Mouse (Mus musculus) heart, adult 2 months (tissue): ENCODE results near the gene Serpinb13. TPM values are rescaled to one million over a fixed set of nuclear protein-coding genes. Genes with fewer than 3 reads are reported as not detected.

Experiments used
- DNase-seq, 2 experiments: peaks; one replicate each; pipeline ENCODE4 v3.0.0; 2021
- H3K27ac ChIP-seq: fragments of 200-600 bp; 2 replicates; pipeline ENCODE4 v1.8.1; 2022
- H3K27me3 ChIP-seq: fragments of 200-500 bp; 2 replicates; pipeline ENCODE4 v1.6.1; 2012; ENCODE audit warnings: mild to moderate bottlenecking, low read length, inconsistent platforms, mixed read lengths; ENCODE audit not compliant: control insufficient read depth, insufficient read depth
- H3K36me3 ChIP-seq: fragments of 200-500 bp; 2 replicates; pipeline ENCODE4 v1.6.1; 2012; ENCODE audit warnings: low read length, inconsistent platforms; ENCODE audit not compliant: control insufficient read depth, insufficient read depth
- H3K4me1 ChIP-seq: fragments of 200-500 bp; 2 replicates; pipeline ENCODE4 v1.6.1; 2011; ENCODE audit warnings: low read length; ENCODE audit not compliant: control insufficient read depth, insufficient read depth
- H3K4me3 ChIP-seq: fragments of 200-600 bp; 2 replicates; pipeline ENCODE4 v1.8.1; 2022
- H3K79me2 ChIP-seq: fragments of 200-500 bp; replicated peaks from 2 replicates; pipeline ENCODE4 v1.6.1; 2012; ENCODE audit warnings: mild to moderate bottlenecking, inconsistent platforms, low read length, moderate library complexity, mixed read lengths; ENCODE audit not compliant: control insufficient read depth, insufficient read depth
- H3K9ac ChIP-seq: fragments of 200-500 bp; 2 replicates; pipeline ENCODE4 v1.6.1; 2012; ENCODE audit warnings: low read depth, mild to moderate bottlenecking, control low read depth, inconsistent platforms, low read length, mixed read lengths
- CTCF ChIP-seq: fragments of 200-600 bp; IDR thresholded peaks from 2 replicates; pipeline ENCODE4 v1.8.1; 2022; ENCODE audit warnings: antibody characterized with exemption, mild to moderate bottlenecking, moderate library complexity
- EP300 ChIP-seq: fragments of 200-500 bp; IDR thresholded peaks from 2 replicates; pipeline ENCODE4 v1.6.1; 2011; ENCODE audit warnings: low read depth, low read length, control low read depth; ENCODE audit not compliant: insufficient read depth
- POLR2A ChIP-seq: fragments of 200-500 bp; IDR thresholded peaks from 2 replicates; pipeline ENCODE4 v1.6.1; 2011; ENCODE audit warnings: mild to moderate bottlenecking, low read depth, low read length, control low read depth; ENCODE audit not compliant: insufficient read depth
- WGBS: fragments of 180-500 bp; shearing (Covaris S2); methylation state at CpG from one replicate; pipeline ENCODE4 v1.1.7; 2018; 5-methylcytosine and 5-hydroxymethylcytosine counted together
- intact Hi-C: fragments of 180-260 bp; cut with DNase I; formaldehyde crosslinking; loops from one replicate; pipeline ENCODE4 v1.15.1; 2025
- long read RNA-seq: library from polyadenylated mRNA; stranded (forward); transcript quantifications from one replicate; pipeline ENCODE4 v2.0.0, GENCODE M21; 2021
- polyA plus RNA-seq: library from polyadenylated mRNA; depleted of rRNA; stranded (reverse); fragments of >200 nt; gene quantifications from 2 replicates; pipeline ENCODE4 v1.2.3, GENCODE M21; 2012; rRNA removed
- total RNA-seq, 2 experiments: library from RNA; stranded (reverse); gene quantifications; 2 replicates each; pipeline ENCODE4 v1.2.3; 2021

The Serpinb13 gene
- total RNA-seq: not detected
- polyA plus RNA-seq: not detected in 2 replicates
- long read RNA-seq: 0 reads

DNA sequence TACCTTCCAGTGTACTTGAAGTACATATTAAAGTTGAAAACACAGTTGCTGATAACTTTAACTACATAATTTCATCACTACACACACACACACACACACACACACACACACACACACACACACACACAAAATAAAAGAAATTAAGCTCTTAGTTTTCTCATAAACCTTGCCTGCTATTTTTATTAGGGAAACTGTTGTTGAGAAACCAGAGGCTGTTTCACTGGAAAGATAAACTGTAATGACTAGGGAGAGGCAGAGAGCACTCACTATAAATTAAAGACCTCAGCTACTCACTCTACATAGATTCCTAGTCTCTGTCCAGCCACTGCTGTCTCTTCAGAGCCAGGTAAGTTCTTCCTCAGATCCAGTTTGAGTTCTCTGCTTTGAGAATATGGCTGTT lies at the start of gene Serpinb13:
TSS of gene Serpinb13 (plus strand) at position 301 of the 400 bp plus-strand sequence.
- H3K79me2 ChIP-seq: no peaks in the 10 kb centered on the region
- no peak for TF ChIP-seq POLR2A
- TF ChIP-seq CTCF: no peak
- no peak for TF ChIP-seq EP300
- no peak within 1 kb of the TSS for H3K4me3 ChIP-seq
- no peak within 1 kb of the TSS for H3K27ac ChIP-seq
- no peak for DNase-seq
- H3K9ac ChIP-seq: no peak within 1 kb of the TSS
- intact Hi-C loops: no loop called here
- no peaks in the 10 kb centered on the region for H3K27me3 ChIP-seq
- no peaks in the 10 kb centered on the region for H3K36me3 ChIP-seq
- H3K4me1 ChIP-seq: no peaks in the 10 kb centered on the region

DNA sequence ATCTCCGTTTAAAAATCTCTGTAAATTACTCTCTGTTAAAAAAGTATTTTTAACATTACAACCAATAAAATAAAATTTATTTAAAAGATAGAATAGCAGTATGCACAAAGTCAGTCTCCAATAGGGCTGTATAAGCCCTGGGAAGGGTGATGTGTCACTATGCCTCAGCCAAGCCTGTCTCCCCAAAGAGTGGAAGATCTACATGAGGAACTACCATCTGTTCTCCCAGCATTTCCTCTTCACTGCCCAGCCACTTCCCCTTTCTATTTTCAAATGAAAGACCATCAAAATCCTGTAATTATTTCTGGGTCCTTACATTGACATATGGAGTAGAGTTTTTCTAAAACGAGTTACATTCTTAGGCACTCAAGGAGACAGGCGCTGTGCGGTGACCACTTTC lies 48.8 kb upstream of the Serpinb13 start:
- TF ChIP-seq EP300: no peak
- TF ChIP-seq CTCF: no peak
- no peak for TF ChIP-seq POLR2A
- no peaks in the 10 kb centered on the region for H3K36me3 ChIP-seq
- DNase-seq: no peak
- no peaks in the 10 kb centered on the region for H3K79me2 ChIP-seq
- 66% methylated on average over 4 of the region's 4 CpGs for WGBS
- no peaks in the 10 kb centered on the region for H3K4me1 ChIP-seq
- no peak overlapping the region for H3K9ac ChIP-seq
- H3K4me3 ChIP-seq: no peak overlapping the region
- intact Hi-C loops: no loop called here
- no peak overlapping the region for H3K27ac ChIP-seq
- no peaks in the 10 kb centered on the region for H3K27me3 ChIP-seq

DNA sequence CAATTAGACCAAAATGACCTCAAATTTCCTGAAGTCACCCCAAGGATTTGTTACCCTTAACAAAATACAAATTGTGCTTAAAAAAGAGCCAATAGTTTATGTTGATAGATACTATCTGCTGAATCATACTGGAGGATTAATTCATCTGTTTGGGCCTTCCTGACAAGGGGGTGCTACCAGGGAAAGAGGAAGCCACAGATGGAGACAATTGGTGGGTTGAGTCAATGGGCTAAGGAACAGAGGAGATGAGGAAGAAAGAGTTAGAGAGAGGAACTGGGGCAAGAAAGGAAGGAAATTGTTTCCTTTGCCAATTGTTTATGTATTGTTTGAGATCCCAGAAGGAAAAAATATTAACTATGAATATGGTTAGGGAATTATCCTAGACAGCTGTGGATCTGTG lies 47.1 kb upstream of the Serpinb13 start:
- Histone ChIP-seq H3K79me2 (no peaks in the 10 kb centered on the region), H3K27ac (no peak overlapping the region), H3K9ac (no peak overlapping the region), H3K4me3 (no peak overlapping the region), H3K27me3 (no peaks in the 10 kb centered on the region), H3K36me3 (no peaks in the 10 kb centered on the region), H3K4me1 (no peaks in the 10 kb centered on the region)
- no peak for TF ChIP-seq POLR2A
- no peak for TF ChIP-seq CTCF
- no peak for TF ChIP-seq EP300
- DNase-seq: no peak
- intact Hi-C loops: no loop called here

DNA sequence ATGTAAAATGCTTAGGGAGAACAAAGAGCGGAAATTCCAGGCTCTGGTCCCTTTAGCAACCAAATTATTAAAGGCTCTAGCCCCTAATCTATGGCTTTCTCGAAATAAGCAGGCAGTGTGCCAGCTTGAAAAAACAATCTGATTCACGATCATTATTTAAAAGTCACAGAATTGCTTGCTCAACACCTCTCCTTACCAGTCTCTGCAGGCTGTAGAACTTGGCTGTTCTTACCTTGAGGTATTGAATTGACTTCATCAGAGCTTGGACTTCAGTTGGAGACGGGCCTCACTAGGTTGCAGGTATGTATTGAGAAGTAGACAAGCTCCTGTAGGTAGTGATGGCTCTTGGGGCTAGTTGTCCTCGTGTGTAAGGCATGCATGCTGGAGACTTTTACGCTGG lies 46.5 kb upstream of the Serpinb13 start, which contains the start of gene Serpinb12:
TSS of gene Serpinb12 (plus strand) at position 185 of the 400 bp plus-strand sequence.
- DNase-seq: no peak
- no peaks in the 10 kb centered on the region for H3K4me1 ChIP-seq
- TF ChIP-seq POLR2A (no peak), CTCF (no peak), EP300 (no peak)
- no peak within 1 kb of the TSS for H3K27ac ChIP-seq
- H3K79me2 ChIP-seq: no peaks in the 10 kb centered on the region
- H3K27me3 ChIP-seq: no peaks in the 10 kb centered on the region
- no peaks in the 10 kb centered on the region for H3K36me3 ChIP-seq
- H3K9ac ChIP-seq: no peak within 1 kb of the TSS
- H3K4me3 ChIP-seq: no peak within 1 kb of the TSS
- intact Hi-C loops: no loop called here
- 61% methylated on average over 6 of the region's 6 CpGs for WGBS

DNA sequence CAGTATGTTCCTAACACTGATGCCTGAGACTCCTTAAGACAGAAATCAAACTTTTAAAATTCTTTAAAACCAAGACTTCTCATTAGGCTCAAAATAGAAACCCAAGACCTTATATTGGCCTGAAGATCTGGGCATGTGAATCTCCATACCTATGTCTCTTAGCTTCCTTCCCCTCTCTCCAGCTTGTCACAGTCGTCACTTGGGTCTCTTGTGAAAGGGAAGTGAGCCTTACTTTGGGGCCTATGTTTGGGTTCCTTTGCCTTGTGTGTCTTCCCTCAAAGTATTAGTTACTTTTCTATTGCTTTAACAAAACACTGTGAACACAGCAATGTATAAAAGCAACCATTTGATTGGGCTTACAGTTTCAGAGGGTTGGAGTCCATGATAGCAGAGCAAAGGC lies 33.6 kb upstream of the Serpinb13 start:
- Histone ChIP-seq H3K36me3 (no peaks in the 10 kb centered on the region), H3K4me1 (no peaks in the 10 kb centered on the region), H3K9ac (no peak overlapping the region), H3K27me3 (no peaks in the 10 kb centered on the region), H3K79me2 (no peaks in the 10 kb centered on the region), H3K27ac (no peak overlapping the region), H3K4me3 (no peak overlapping the region)
- WGBS: 45% methylated on average over 1 of the region's 1 CpGs
- intact Hi-C loops: no loop called here
- TF ChIP-seq EP300 (no peak), POLR2A (no peak), CTCF (no peak)
- DNase-seq: no peak

DNA sequence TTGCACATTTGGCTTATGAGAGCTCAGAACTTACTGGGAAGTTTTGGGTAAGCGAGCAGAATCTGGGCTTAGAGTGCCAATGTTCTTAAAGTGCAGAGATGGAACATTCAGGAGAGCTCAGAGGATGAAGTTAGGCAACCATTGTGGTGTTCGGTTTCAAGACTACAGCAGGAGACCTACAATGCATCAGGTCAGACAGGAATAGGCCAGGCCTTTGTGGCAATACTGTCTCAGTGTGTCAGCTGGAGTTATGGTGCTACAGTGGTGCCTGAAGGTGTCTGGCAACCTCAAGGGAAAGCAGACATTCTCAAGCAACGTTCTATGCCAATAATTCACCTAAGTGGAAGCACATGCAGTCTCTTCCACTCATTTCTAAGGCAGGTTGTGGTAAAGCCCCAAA lies 20.8 kb upstream of the Serpinb13 start:
- DNase-seq: no peak
- Histone ChIP-seq H3K4me1 (no peaks in the 10 kb centered on the region), H3K36me3 (no peaks in the 10 kb centered on the region), H3K27ac (no peak overlapping the region), H3K79me2 (no peaks in the 10 kb centered on the region), H3K9ac (no peak overlapping the region), H3K4me3 (no peak overlapping the region), H3K27me3 (no peaks in the 10 kb centered on the region)
- intact Hi-C loops: no loop called here
- TF ChIP-seq EP300: no peak
- TF ChIP-seq POLR2A: no peak
- TF ChIP-seq CTCF: no peak
- 81% methylated on average over 3 of the region's 3 CpGs for WGBS

DNA sequence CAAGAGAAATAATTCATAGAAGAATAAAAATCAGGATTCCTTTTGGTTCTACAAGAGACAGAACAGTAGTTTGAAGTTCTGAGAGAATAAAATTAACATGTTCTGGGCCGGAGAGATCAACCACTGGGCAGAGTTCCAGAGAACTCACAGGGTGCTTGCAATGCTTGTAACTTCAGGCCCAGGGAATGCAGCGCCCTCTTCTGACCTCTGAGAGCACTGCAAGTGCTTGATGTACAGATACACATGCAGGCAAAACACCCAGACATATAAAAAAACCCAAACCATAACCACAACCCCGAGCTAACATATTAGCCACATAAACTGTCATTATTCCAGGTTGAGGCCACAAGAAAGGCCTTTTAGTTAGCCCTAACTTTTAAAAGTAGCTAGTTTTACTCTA lies 19.8 kb upstream of the Serpinb13 start:
- no peaks in the 10 kb centered on the region for H3K27me3 ChIP-seq
- WGBS: 33% methylated on average over 3 of the region's 3 CpGs
- no peak overlapping the region for H3K4me3 ChIP-seq
- no peaks in the 10 kb centered on the region for H3K79me2 ChIP-seq
- TF ChIP-seq CTCF (peak; percentile 34), POLR2A (no peak), EP300 (no peak)
- intact Hi-C loops: no loop called here
- no peaks in the 10 kb centered on the region for H3K4me1 ChIP-seq
- peak; percentile 6 to 20 for DNase-seq
- no peak overlapping the region for H3K27ac ChIP-seq
- H3K36me3 ChIP-seq: no peaks in the 10 kb centered on the region
- H3K9ac ChIP-seq: no peak overlapping the region
